Mouse (Mus musculus) liver, adult 2 months (tissue): ENCODE data around the gene Crebzf. TPM values are rescaled to one million over a fixed set of nuclear protein-coding genes. Genes with fewer than 3 reads are reported as not detected.
A peak's percentile ranks its signal among the peaks of the same experiment; 100 is the strongest.

Experiments used
- DNase-seq: peaks from one replicate; pipeline ENCODE4 v3.0.0-alpha.2; 2011; ENCODE audit warnings: low read depth, low spot score; ENCODE audit errors: extremely low read depth
- H3K27ac ChIP-seq: fragments of 200-500 bp; replicated peaks from 2 replicates; pipeline ENCODE4 v1.5.1; 2012; ENCODE audit warnings: low read depth, mild to moderate bottlenecking, control low read depth, inconsistent platforms, low read length; ENCODE audit not compliant: insufficient read depth
- H3K27me3 ChIP-seq: fragments of 200-500 bp; 2 replicates; pipeline ENCODE4 v1.6.1; 2012; ENCODE audit warnings: mild to moderate bottlenecking, moderate library complexity, low read length, inconsistent platforms; ENCODE audit not compliant: control insufficient read depth, insufficient read depth
- H3K36me3 ChIP-seq: fragments of 200-500 bp; 2 replicates; pipeline ENCODE4 v1.6.1; 2012; ENCODE audit warnings: low read length, inconsistent platforms; ENCODE audit not compliant: control insufficient read depth, insufficient read depth
- H3K4me1 ChIP-seq: fragments of 200-500 bp; 2 replicates; pipeline ENCODE4 v1.6.1; 2011; ENCODE audit warnings: low read length; ENCODE audit not compliant: control insufficient read depth, insufficient read depth
- H3K4me3 ChIP-seq: fragments of 200-500 bp; 2 replicates; pipeline ENCODE4 v1.5.1; 2011; ENCODE audit warnings: low read depth, mild to moderate bottlenecking, control low read depth, low read length, moderate library complexity; ENCODE audit not compliant: insufficient read depth
- H3K79me2 ChIP-seq: fragments of 200-500 bp; 2 replicates; pipeline ENCODE4 v1.6.1; 2012; ENCODE audit warnings: inconsistent platforms, mild to moderate bottlenecking, low read length, moderate library complexity; ENCODE audit not compliant: control insufficient read depth, insufficient read depth
- H3K9ac ChIP-seq: fragments of 200-500 bp; 2 replicates; pipeline ENCODE4 v1.6.1; 2012; ENCODE audit warnings: low read depth, mild to moderate bottlenecking, control low read depth, inconsistent platforms, low read length
- CTCF ChIP-seq: fragments of 200-500 bp; IDR thresholded peaks from 2 replicates; pipeline ENCODE4 v1.5.1; 2011; ENCODE audit warnings: low read depth, low read length, control low read depth
- POLR2A ChIP-seq: fragments of 200-500 bp; IDR thresholded peaks from 2 replicates; pipeline ENCODE4 v1.6.1; 2011; ENCODE audit warnings: low read length, control low read depth; ENCODE audit not compliant: insufficient read depth; ENCODE audit errors: extremely low read depth
- WGBS: fragments of 180-500 bp; shearing (Covaris S2); methylation state at CpG from one replicate; pipeline ENCODE4 v1.1.7; 2018; 5-methylcytosine and 5-hydroxymethylcytosine counted together
- polyA plus RNA-seq: library from polyadenylated mRNA; depleted of rRNA; stranded (reverse); fragments of >200 nt; gene quantifications from 2 replicates; pipeline ENCODE4 v1.2.3, GENCODE M21; 2012; rRNA removed
- total RNA-seq: library from RNA; depleted of rRNA; stranded (reverse); fragments of >200 nt; gene quantifications from 2 replicates; pipeline ENCODE4 v1.2.3, GENCODE M21; 2014; rRNA removed

The Crebzf gene
- total and polyA plus RNA-seq, 2 experiments = 21.0 to 40.7 TPM

DNA sequence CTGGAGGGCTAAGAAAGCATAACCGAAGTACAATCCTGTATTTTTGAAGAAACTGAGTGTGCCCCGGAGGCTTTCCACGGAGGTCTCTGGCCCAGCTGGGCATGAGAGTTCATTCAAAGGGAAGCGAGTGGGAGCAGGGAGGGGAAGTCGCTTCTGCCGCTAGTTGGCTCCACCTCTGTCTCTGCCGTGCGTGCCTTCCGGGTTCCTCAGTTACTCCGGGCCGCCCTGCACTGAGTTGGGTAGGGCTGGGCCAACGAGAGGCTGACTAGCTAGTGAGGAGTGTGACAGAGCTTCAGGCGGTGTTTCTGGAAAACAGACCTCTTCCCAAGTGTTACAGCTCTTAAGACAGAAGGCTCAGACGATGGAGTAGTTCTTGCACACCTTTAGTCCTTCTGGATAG lies 18.4 kb downstream of the Crebzf start:
- DNase-seq = no peak
- TF ChIP-seq POLR2A (no peak), CTCF (peak; percentile 54)
- Histone ChIP-seq H3K9ac (no peak overlapping the region), H3K27ac (no peak overlapping the region), H3K27me3 (no peaks in the 10 kb centered on the region), H3K79me2 (no peaks in the 10 kb centered on the region; the same call in 1 of the 2 replicates), H3K4me1 (peaks cover 4% of the 10 kb centered on the region; the same call in 1 of the 2 replicates), H3K36me3 (no peaks in the 10 kb centered on the region), H3K4me3 (no peak overlapping the region)
- WGBS = 24% methylated on average over 14 of the region's 14 CpGs

- 95% methylated on average over 5 of the region's 5 CpGs for WGBS
- Histone ChIP-seq H3K27ac (no peak overlapping the region), H3K4me1 (no peaks in the 10 kb centered on the region), H3K4me3 (no peak overlapping the region), H3K27me3 (no peaks in the 10 kb centered on the region), H3K79me2 (no peaks in the 10 kb centered on the region; the same call in 1 of the 2 replicates), H3K9ac (no peak overlapping the region), H3K36me3 (no peaks in the 10 kb centered on the region)
- TF ChIP-seq CTCF = no peak
- no peak for TF ChIP-seq POLR2A
- DNase-seq = no peak
These were observed 18.9 kb downstream of the Crebzf start for GRCm38 (mm10) chr7:90461441-90461840.

DNA sequence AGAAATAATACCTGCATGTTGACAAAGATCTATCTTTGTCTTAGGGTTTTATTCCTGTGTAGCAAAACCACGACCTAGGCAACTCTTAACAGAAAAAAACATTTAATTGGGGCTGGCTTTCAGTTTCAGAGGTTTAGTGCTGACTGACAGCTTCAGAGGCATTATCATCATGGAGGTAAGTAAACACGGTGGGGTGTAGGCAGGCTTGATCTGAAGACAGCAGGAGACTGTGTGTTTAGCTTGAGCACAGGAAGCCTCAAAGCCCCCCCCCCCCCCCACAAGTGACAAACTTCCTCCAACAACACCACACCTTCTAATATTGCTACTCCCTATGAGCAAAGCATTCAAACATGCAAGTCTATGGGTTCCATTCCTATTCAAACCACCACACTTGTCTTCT lies 31.0 kb downstream of the Crebzf start:
- no peak overlapping the region for H3K9ac ChIP-seq

GRCm38 (mm10) chr7:90475793-90476312 lies 33.3 kb downstream of the Crebzf start, which contains the start of gene Tmem126b:
Gene Tmem126b (minus strand): TSS chr7:90476001.
- Histone ChIP-seq H3K36me3 (peaks cover 6% of the 10 kb centered on the region; the same call in 1 of the 2 replicates), H3K4me1 (no peaks in the 10 kb centered on the region), H3K4me3 (peak within 1 kb of the TSS; percentile 78), H3K27me3 (no peaks in the 10 kb centered on the region), H3K79me2 (no peaks in the 10 kb centered on the region), H3K9ac (peak within 1 kb of the TSS; percentile 87), H3K27ac (peak within 1 kb of the TSS; percentile 93)
- peak; percentile 95 for DNase-seq
- under 1% methylated on average over 36 of the region's 36 CpGs for WGBS
- TF ChIP-seq CTCF (no peak), POLR2A (peak; percentile 88)

More for the DNA sequence above, 31.0 kb downstream of the Crebzf start:
- Histone ChIP-seq H3K36me3 (peaks cover 17% of the 10 kb centered on the region), H3K4me3 (no peak overlapping the region), H3K27ac (no peak overlapping the region), H3K4me1 (no peaks in the 10 kb centered on the region), H3K27me3 (no peaks in the 10 kb centered on the region), H3K79me2 (no peaks in the 10 kb centered on the region)
- WGBS = 51% methylated on average over 2 of the region's 2 CpGs
- DNase-seq = no peak
- TF ChIP-seq CTCF (no peak), POLR2A (no peak)

GRCm38 (mm10) chr7:90476313-90477245 lies 34.0 kb downstream of the Crebzf start, which contains the start of gene Dlg2:
Gene Dlg2 (plus strand): TSS chr7:90476672.
- Histone ChIP-seq H3K4me1 (no peaks in the 10 kb centered on the region), H3K9ac (peak within 1 kb of the TSS; percentile 87), H3K4me3 (peak within 1 kb of the TSS; percentile 78), H3K79me2 (no peaks in the 10 kb centered on the region), H3K36me3 (peaks cover 2% of the 10 kb centered on the region; the same call in 1 of the 2 replicates), H3K27me3 (no peaks in the 10 kb centered on the region), H3K27ac (peak within 1 kb of the TSS; percentile 93)
- TF ChIP-seq CTCF (no peak), POLR2A (no peak)
- peak; percentile 62 for DNase-seq
- under 1% methylated on average over 32 of the region's 32 CpGs for WGBS

DNA sequence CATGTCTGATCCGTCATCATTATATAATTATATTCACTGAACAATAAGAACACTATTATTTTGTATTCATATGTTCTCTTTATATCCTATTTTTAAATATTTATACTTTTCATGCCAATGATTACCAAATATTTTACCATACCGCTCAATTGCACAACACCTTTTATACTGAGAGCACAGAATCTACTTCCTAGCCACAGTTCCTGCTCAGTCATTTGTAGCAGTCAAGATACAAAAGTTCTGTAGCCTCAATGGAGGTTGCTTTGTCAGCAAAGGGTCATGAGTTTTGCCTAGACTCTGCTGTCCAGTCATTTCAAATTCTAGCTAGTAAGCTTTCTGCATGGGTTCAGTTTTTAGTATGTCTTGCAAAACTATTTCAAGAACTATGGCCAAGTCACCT lies 40.1 kb downstream of the Crebzf start:
- peak; percentile 36 for DNase-seq
- no peaks in the 10 kb centered on the region for H3K79me2 ChIP-seq
- H3K27ac ChIP-seq = no peak overlapping the region
- H3K4me1 ChIP-seq = no peaks in the 10 kb centered on the region
- no peak overlapping the region for H3K9ac ChIP-seq
- WGBS = 60% methylated on average over 2 of the region's 2 CpGs
- H3K27me3 ChIP-seq = no peaks in the 10 kb centered on the region
- TF ChIP-seq CTCF = no peak
- TF ChIP-seq POLR2A = no peak
- H3K4me3 ChIP-seq = no peak overlapping the region
- no peaks in the 10 kb centered on the region for H3K36me3 ChIP-seq

Other genes starting within 250 kb of the Crebzf start
- gene Ccdc83, start 177.0 kb upstream of the Crebzf start, total RNA-seq = not detected in 2 replicates
- not detected in 2 replicates for gene Ccdc83, start 177.0 kb upstream of the Crebzf start, polyA plus RNA-seq
- 0.74 and 1.3 TPM in 2 replicates for gene Sytl2, start 140.5 kb upstream of the Crebzf start, total RNA-seq
- 0.47 and 0.53 TPM in 2 replicates for gene Sytl2, start 140.5 kb upstream of the Crebzf start, polyA plus RNA-seq
- 0.07 and 0.09 TPM in 2 replicates for gene Ccdc89, start 16.2 kb upstream of the Crebzf start, total RNA-seq
- gene Ccdc89, start 16.2 kb upstream of the Crebzf start, polyA plus RNA-seq = 0.09 TPM in 1 of 2 replicates, not detected in the other
- 67.5 and 68.2 TPM in 2 replicates for gene Tmem126a, start 14.5 kb downstream of the Crebzf start, total RNA-seq
- gene Tmem126a, start 14.5 kb downstream of the Crebzf start, polyA plus RNA-seq = 25.0 and 28.5 TPM in 2 replicates
- gene Tmem126b, start 33.3 kb downstream of the Crebzf start, total RNA-seq = 19.3 and 22.5 TPM in 2 replicates
- 6.2 and 7.2 TPM in 2 replicates for gene Tmem126b, start 33.3 kb downstream of the Crebzf start, polyA plus RNA-seq
- gene Dlg2, start 33.9 kb downstream of the Crebzf start, total RNA-seq = 0.47 and 0.65 TPM in 2 replicates
- gene Dlg2, start 33.9 kb downstream of the Crebzf start, polyA plus RNA-seq = 0.01 TPM in 1 of 2 replicates, not detected in the other